Mouse (Mus musculus) neural tube, embryonic 11.5 days (tissue): Measurements from ENCODE around the gene Fcrl6. TPM values are rescaled to one million over a fixed set of nuclear protein-coding genes. Genes with fewer than 3 reads are reported as not detected.

Source experiments
- ATAC-seq: fragments of 200-750 bp; cut with Nextera tagmentation; 2 replicates; pipeline ENCODE4 v1.8.0; 2017; ENCODE audit warnings: moderate number of reproducible peaks, mild to moderate bottlenecking, moderate TSS enrichment, moderate library complexity; ENCODE audit not compliant: insufficient read depth, low FRiP score, low TSS enrichment
- DNase-seq: peaks from one replicate; pipeline ENCODE4 v3.0.0-alpha.2; 2015; ENCODE audit warnings: low spot score
- H3K27ac ChIP-seq: fragments of 300-500 bp; sonication (generic); 2 replicates; pipeline ENCODE4 v1.5.1; 2014; ENCODE audit warnings: low read depth, mild to moderate bottlenecking, low read length
- H3K27me3 ChIP-seq: fragments of 300-500 bp; sonication (generic); 2 replicates; pipeline ENCODE4 v1.6.1; 2014; ENCODE audit warnings: mild to moderate bottlenecking, low read length, mixed read lengths; ENCODE audit not compliant: control insufficient read depth, insufficient read depth
- H3K36me3 ChIP-seq: fragments of 300-500 bp; sonication (generic); 2 replicates; pipeline ENCODE4 v1.6.1; 2014; ENCODE audit warnings: mild to moderate bottlenecking, low read length, moderate library complexity, mixed read lengths; ENCODE audit not compliant: control insufficient read depth, insufficient read depth
- H3K4me1 ChIP-seq: fragments of 300-500 bp; sonication (generic); 2 replicates; pipeline ENCODE4 v1.6.1; 2014; ENCODE audit warnings: low read length, mixed read lengths; ENCODE audit not compliant: control insufficient read depth, insufficient read depth
- H3K4me2 ChIP-seq: fragments of 300-500 bp; sonication (generic); 2 replicates; pipeline ENCODE4 v1.6.1; 2014; ENCODE audit warnings: low read depth, mild to moderate bottlenecking, moderate library complexity
- H3K4me3 ChIP-seq: fragments of 300-500 bp; sonication (generic); 2 replicates; pipeline ENCODE4 v1.5.1; 2014; ENCODE audit warnings: low read depth, low read length
- H3K9ac ChIP-seq: fragments of 300-500 bp; sonication (generic); 2 replicates; pipeline ENCODE4 v1.6.1; 2014; ENCODE audit warnings: mild to moderate bottlenecking, low read length
- H3K9me3 ChIP-seq: fragments of 300-500 bp; sonication (generic); 2 replicates; pipeline ENCODE4 v1.6.1; 2016; ENCODE audit warnings: low read length; ENCODE audit not compliant: control insufficient read depth
- WGBS: fragments of 180-500 bp; shearing (Covaris S2); extraction: QIAGEN DNeasy Blood & Tissue Kit; methylation state at CpG from one replicate; pipeline ENCODE4 v1.1.7; 2014; 5-methylcytosine and 5-hydroxymethylcytosine counted together
- polyA plus RNA-seq: library from polyadenylated mRNA; unstranded; fragments of >200 nt; fragmentation: Nextera tagmentation; extraction: Ambion mirVana; gene quantifications from 2 replicates; pipeline ENCODE4 v1.2.1, GENCODE M21; 2014

The Fcrl6 gene
- polyA plus RNA-seq, 1 experiment from 2014 or later: 0.31 TPM

- Histone ChIP-seq H3K9me3 (no peaks in the 10 kb centered on the region), H3K9ac (no peak overlapping the region), H3K4me1 (no peaks in the 10 kb centered on the region), H3K36me3 (no peaks in the 10 kb centered on the region), H3K4me3 (no peak overlapping the region), H3K27me3 (no peaks in the 10 kb centered on the region), H3K4me2 (no peak overlapping the region), H3K27ac (no peak overlapping the region)
- DNase-seq (no peak), ATAC-seq (no peak)
- 91% methylated on average over 2 of the region's 2 CpGs for WGBS
These were observed 8.4 kb downstream of the Fcrl6 start for GRCm38 (mm10) chr1:172593956-172594355.

- Histone ChIP-seq H3K4me1 (no peaks in the 10 kb centered on the region), H3K27me3 (no peaks in the 10 kb centered on the region), H3K9me3 (no peaks in the 10 kb centered on the region), H3K36me3 (no peaks in the 10 kb centered on the region), H3K9ac (no peak overlapping the region), H3K27ac (no peak overlapping the region), H3K4me2 (no peak overlapping the region), H3K4me3 (no peak overlapping the region)
- no peak for ATAC-seq
- WGBS: 82% methylated on average over 3 of the region's 3 CpGs
- no peak for DNase-seq
These were observed 9.0 kb downstream of the Fcrl6 start for GRCm38 (mm10) chr1:172593321-172593720.

- ATAC-seq: no peak
- no peaks in the 10 kb centered on the region for H3K9me3 ChIP-seq
- WGBS: 84% methylated on average over 7 of the region's 7 CpGs
- H3K4me2 ChIP-seq: no peak within 1 kb of the TSS
- no peak within 1 kb of the TSS for H3K27ac ChIP-seq
- H3K4me1 ChIP-seq: peaks cover 8% of the 10 kb centered on the region
- no peak for DNase-seq
- H3K4me3 ChIP-seq: no peak within 1 kb of the TSS
- H3K9ac ChIP-seq: no peak within 1 kb of the TSS
- H3K36me3 ChIP-seq: no peaks in the 10 kb centered on the region
- H3K27me3 ChIP-seq: peaks cover 4% of the 10 kb centered on the region; the same call in 1 of the 2 replicates
These were observed 12.0 kb downstream of the Fcrl6 start, which contains the start of gene Slamf8 for GRCm38 (mm10) chr1:172590385-172590784. Gene Slamf8 (minus strand): TSS chr1:172590568.

GRCm38 (mm10) chr1:172585612-172586567 lies 16.5 kb downstream of the Fcrl6 start:
- peaks cover 8% of the 10 kb centered on the region for H3K4me1 ChIP-seq
- H3K27ac ChIP-seq: no peak overlapping the region
- H3K9me3 ChIP-seq: no peaks in the 10 kb centered on the region
- peak overlapping the region; percentile 18; the same call in 1 of the 2 replicates for H3K9ac ChIP-seq
- H3K27me3 ChIP-seq: peaks cover 5% of the 10 kb centered on the region; the same call in 1 of the 2 replicates
- H3K36me3 ChIP-seq: no peaks in the 10 kb centered on the region
- ATAC-seq (peak; percentile 62), DNase-seq (peak; percentile 51)
- H3K4me2 ChIP-seq: no peak overlapping the region
- WGBS: 30% methylated on average over 26 of the region's 26 CpGs
- H3K4me3 ChIP-seq: no peak overlapping the region

GRCm38 (mm10) chr1:172585026-172585425 lies 17.3 kb downstream of the Fcrl6 start:
- 57% methylated on average over 4 of the region's 4 CpGs for WGBS
- Histone ChIP-seq H3K9ac (no peak overlapping the region), H3K4me2 (no peak overlapping the region), H3K4me3 (no peak overlapping the region), H3K36me3 (no peaks in the 10 kb centered on the region), H3K27ac (no peak overlapping the region), H3K27me3 (peaks cover 5% of the 10 kb centered on the region; the same call in 1 of the 2 replicates), H3K4me1 (peaks cover 8% of the 10 kb centered on the region), H3K9me3 (no peaks in the 10 kb centered on the region)
- DNase-seq (no peak), ATAC-seq (no peak; the same call in 1 of the 2 replicates)

- H3K4me1 ChIP-seq: peaks cover 8% of the 10 kb centered on the region
- H3K27ac ChIP-seq: no peak overlapping the region
- H3K4me3 ChIP-seq: no peak overlapping the region
- 83% methylated on average over 6 of the region's 6 CpGs for WGBS
- no peaks in the 10 kb centered on the region for H3K9me3 ChIP-seq
- no peak overlapping the region for H3K9ac ChIP-seq
- ATAC-seq (no peak), DNase-seq (no peak)
- H3K4me2 ChIP-seq: no peak overlapping the region
- peaks cover 5% of the 10 kb centered on the region; the same call in 1 of the 2 replicates for H3K27me3 ChIP-seq
- no peaks in the 10 kb centered on the region for H3K36me3 ChIP-seq
These were observed 18.1 kb downstream of the Fcrl6 start for GRCm38 (mm10) chr1:172584271-172584670.

GRCm38 (mm10) chr1:172582436-172582835 lies 19.9 kb downstream of the Fcrl6 start:
- Histone ChIP-seq H3K4me1 (peaks cover 8% of the 10 kb centered on the region), H3K27me3 (peaks cover 5% of the 10 kb centered on the region; the same call in 1 of the 2 replicates), H3K4me2 (no peak overlapping the region), H3K36me3 (no peaks in the 10 kb centered on the region), H3K9me3 (no peaks in the 10 kb centered on the region), H3K27ac (no peak overlapping the region), H3K4me3 (no peak overlapping the region), H3K9ac (no peak overlapping the region)
- DNase-seq: no peak
- ATAC-seq: no peak
- 86% methylated on average over 8 of the region's 8 CpGs for WGBS

GRCm38 (mm10) chr1:172580116-172580515 lies 22.2 kb downstream of the Fcrl6 start:
- no peak overlapping the region for H3K9ac ChIP-seq
- no peaks in the 10 kb centered on the region for H3K4me1 ChIP-seq
- DNase-seq (no peak), ATAC-seq (no peak)
- no peak overlapping the region for H3K27ac ChIP-seq
- H3K9me3 ChIP-seq: no peaks in the 10 kb centered on the region
- no peak overlapping the region for H3K4me3 ChIP-seq
- no peak overlapping the region for H3K4me2 ChIP-seq
- no peaks in the 10 kb centered on the region; the same call in 1 of the 2 replicates for H3K27me3 ChIP-seq
- 74% methylated on average over 6 of the region's 6 CpGs for WGBS
- H3K36me3 ChIP-seq: no peaks in the 10 kb centered on the region

GRCm38 (mm10) chr1:172567758-172568157 lies 34.6 kb downstream of the Fcrl6 start:
- 71% methylated on average over 4 of the region's 4 CpGs for WGBS

More at GRCm38 (mm10) chr1:172567758-172568157, 34.6 kb downstream of the Fcrl6 start:
- DNase-seq (no peak), ATAC-seq (no peak)
- no peak overlapping the region for H3K4me2 ChIP-seq
- H3K4me3 ChIP-seq: no peak overlapping the region
- H3K27ac ChIP-seq: no peak overlapping the region
- H3K27me3 ChIP-seq: no peaks in the 10 kb centered on the region
- H3K36me3 ChIP-seq: no peaks in the 10 kb centered on the region
- no peak overlapping the region for H3K9ac ChIP-seq
- no peaks in the 10 kb centered on the region for H3K4me1 ChIP-seq
- no peaks in the 10 kb centered on the region for H3K9me3 ChIP-seq
